Mouse (Mus musculus): ENCODE measurements at regions not wholly inside any gene's neighbourhood (a gene's known extent, or its start where the extent isn't known, plus 50 kb on each side); places are given as distances from the start of the nearest gene placed in this dataset.

GRCm38 (mm10) chr5:133482291-133483086 is 617.0 kb upstream of the Castor2 start:
- intact Hi-C loops (cut with DNase I), result no loop called here
- Histone ChIP-seq H3K4me3 (peak overlapping the region; percentile 17; the same call in 1 of the 2 replicates), H3K27ac (peak overlapping the region; percentile 94)
- TF ChIP-seq CTCF (IDR thresholded peaks at IDR 0.05), result no peak
- DNase-seq, result peak; percentile 63

GRCm38 (mm10) chr5:133479205-133479604 is 620.3 kb upstream of the Castor2 start:
- DNase-seq, result no peak
- intact Hi-C loops (cut with DNase I), result no loop called here

GRCm38 (mm10) chr5:133453349-133454049 is 646.0 kb upstream of the Castor2 start:
- intact Hi-C loops (cut with DNase I), result loop anchor here (2.0 kb wide), 1 partner anchor 23 kb away; no protein-coding TSS in a partner anchor

More at GRCm38 (mm10) chr5:133479205-133479604, 620.3 kb upstream of the Castor2 start:
- Histone ChIP-seq H3K27ac (no peak overlapping the region), H3K4me3 (no peak overlapping the region)
- no peak for TF ChIP-seq CTCF (IDR thresholded peaks at IDR 0.05)

GRCm38 (mm10) chr5:133449926-133450325 is 649.6 kb upstream of the Castor2 start:
- TF ChIP-seq CTCF (IDR thresholded peaks at IDR 0.05), result no peak
- no peak for DNase-seq
- no peak overlapping the region for H3K4me3 ChIP-seq
- no peak overlapping the region for H3K27ac ChIP-seq
- intact Hi-C loops (cut with DNase I), result no loop called here

More at GRCm38 (mm10) chr5:133453349-133454049, 646.0 kb upstream of the Castor2 start:
- no peak for TF ChIP-seq CTCF (IDR thresholded peaks at IDR 0.05)
- no peak overlapping the region for H3K27ac ChIP-seq
- DNase-seq, result no peak
- H3K4me3 ChIP-seq, result no peak overlapping the region

GRCm38 (mm10) chr5:133400826-133401225 is 698.7 kb upstream of the Castor2 start:
- TF ChIP-seq CTCF (IDR thresholded peaks at IDR 0.05), result no peak
- no peak overlapping the region for H3K27ac ChIP-seq
- no peak overlapping the region for H3K4me3 ChIP-seq
- DNase-seq, result no peak
- intact Hi-C loops (cut with DNase I), result no loop called here

GRCm38 (mm10) chr5:133389896-133390295 is 709.6 kb upstream of the Castor2 start:
- no peak for DNase-seq
- intact Hi-C loops (cut with DNase I), result no loop called here
- H3K27ac ChIP-seq, result no peak overlapping the region
- no peak overlapping the region for H3K4me3 ChIP-seq
- no peak for TF ChIP-seq CTCF (IDR thresholded peaks at IDR 0.05)

- DNase-seq, result no peak
- Histone ChIP-seq H3K27ac (no peak overlapping the region), H3K4me3 (no peak overlapping the region)
- intact Hi-C loops (cut with DNase I), result no loop called here
- TF ChIP-seq CTCF (IDR thresholded peaks at IDR 0.05), result no peak
Measured at GRCm38 (mm10) chr5:133389023-133389840, 710.3 kb upstream of the Castor2 start.

GRCm38 (mm10) chr5:133385374-133386349 is 713.8 kb upstream of the Castor2 start:
- no peak for TF ChIP-seq CTCF (IDR thresholded peaks at IDR 0.05)
- peak; percentile 45 for DNase-seq
- Histone ChIP-seq H3K27ac (no peak overlapping the region), H3K4me3 (no peak overlapping the region)
- intact Hi-C loops (cut with DNase I), result no loop called here

GRCm38 (mm10) chr5:133365771-133366170 is 733.7 kb upstream of the Castor2 start:
- no peak for DNase-seq
- no peak overlapping the region for H3K27ac ChIP-seq
- no peak for TF ChIP-seq CTCF (IDR thresholded peaks at IDR 0.05)
- no peak overlapping the region for H3K4me3 ChIP-seq
- intact Hi-C loops (cut with DNase I), result loop anchor here (10.0 kb wide), 1 partner anchor 219 kb away; no protein-coding TSS in a partner anchor

GRCm38 (mm10) chr5:133347516-133347915 is 752.0 kb upstream of the Castor2 start:
- intact Hi-C loops (cut with DNase I), result no loop called here
- no peak for DNase-seq

GRCm38 (mm10) chr5:133341973-133342372 is 757.5 kb upstream of the Castor2 start:
- no peak for TF ChIP-seq CTCF (IDR thresholded peaks at IDR 0.05)
- Histone ChIP-seq H3K27ac (no peak overlapping the region), H3K4me3 (no peak overlapping the region)
- no peak for DNase-seq
- intact Hi-C loops (cut with DNase I), result no loop called here

More at GRCm38 (mm10) chr5:133347516-133347915, 752.0 kb upstream of the Castor2 start:
- H3K4me3 ChIP-seq, result no peak overlapping the region
- no peak overlapping the region for H3K27ac ChIP-seq
- no peak for TF ChIP-seq CTCF (IDR thresholded peaks at IDR 0.05)

Data from gastrocnemius, adult 2 months (tissue).